Mouse (Mus musculus): ENCODE results near the gene Eme2.

DNA sequence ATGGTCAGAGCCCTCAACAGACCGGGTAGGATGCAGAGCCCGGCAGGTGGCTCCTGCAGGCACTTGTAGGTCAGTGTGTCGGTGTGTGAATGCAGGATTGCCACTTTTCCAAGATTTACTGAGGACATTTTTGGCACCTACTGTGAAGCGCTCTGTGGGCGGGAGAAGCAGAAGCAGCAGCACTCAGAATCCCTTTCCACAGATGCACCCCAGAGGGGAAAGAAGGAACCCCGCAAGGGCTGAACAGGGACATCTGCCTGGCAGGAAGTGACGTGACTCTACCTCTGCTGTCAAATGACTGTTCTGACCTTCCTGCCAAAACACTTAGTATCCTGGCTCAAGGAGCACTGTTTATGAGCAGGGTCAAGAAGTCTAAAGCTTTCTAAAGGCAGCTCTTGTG, 48.1 kb upstream of the Eme2 start:
- TF ChIP-seq CTCF (IDR thresholded peaks at IDR 0.05; ENCODE audit: control insufficient read depth, insufficient read depth, low read length) (no peak), POLR2A (IDR thresholded peaks at IDR 0.05; ENCODE audit: borderline replicate concordance, control insufficient read depth, low read depth, low read length) (no peak)
